Mouse (Mus musculus): ENCODE measurements at regions not wholly inside any gene's neighbourhood (a gene's known extent, or its start where the extent isn't known, plus 50 kb on each side); places are given as distances from the start of the nearest gene placed in this dataset.

DNA sequence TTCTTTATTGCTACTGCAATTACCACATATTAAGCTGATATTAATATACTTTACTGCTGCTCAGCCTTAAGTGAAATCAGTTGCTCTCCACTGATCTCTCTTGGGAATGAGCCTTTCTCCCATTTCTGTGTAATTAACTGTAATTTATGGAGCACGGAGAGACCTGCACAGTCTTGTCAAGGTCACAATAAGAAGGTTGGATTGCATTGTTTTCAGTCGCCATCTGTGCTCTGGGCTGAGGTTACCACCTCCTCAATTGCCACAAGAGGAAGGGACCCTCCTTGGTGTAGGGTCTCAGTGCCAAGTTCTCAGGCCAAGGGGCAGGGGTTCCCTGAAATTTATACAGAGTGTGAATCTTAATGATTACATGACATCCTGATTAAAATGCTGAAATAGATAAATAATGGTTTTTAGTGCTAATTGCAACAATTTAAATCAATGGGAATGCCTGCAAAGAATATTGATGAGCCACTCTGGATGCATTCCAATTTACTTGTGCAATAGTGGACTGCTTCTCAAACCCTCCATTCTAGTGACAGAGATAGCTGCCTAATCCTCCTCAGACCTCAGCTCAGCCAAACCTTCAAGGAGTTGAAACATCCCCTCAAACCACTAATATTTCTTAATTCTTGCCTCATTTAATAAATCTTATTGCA, 332.3 kb downstream of the Mat2b start:
- no peak for DNase-seq (ENCODE audit: low spot score in 2 of 2)
